Mouse (Mus musculus): ENCODE data around the gene Gm6904. TPM values are rescaled to one million over a fixed set of nuclear protein-coding genes. Genes with fewer than 3 reads are reported as not detected.

Gene Gm6904
- total RNA-seq, 2 experiments from 2014 or later: not detected

DNA sequence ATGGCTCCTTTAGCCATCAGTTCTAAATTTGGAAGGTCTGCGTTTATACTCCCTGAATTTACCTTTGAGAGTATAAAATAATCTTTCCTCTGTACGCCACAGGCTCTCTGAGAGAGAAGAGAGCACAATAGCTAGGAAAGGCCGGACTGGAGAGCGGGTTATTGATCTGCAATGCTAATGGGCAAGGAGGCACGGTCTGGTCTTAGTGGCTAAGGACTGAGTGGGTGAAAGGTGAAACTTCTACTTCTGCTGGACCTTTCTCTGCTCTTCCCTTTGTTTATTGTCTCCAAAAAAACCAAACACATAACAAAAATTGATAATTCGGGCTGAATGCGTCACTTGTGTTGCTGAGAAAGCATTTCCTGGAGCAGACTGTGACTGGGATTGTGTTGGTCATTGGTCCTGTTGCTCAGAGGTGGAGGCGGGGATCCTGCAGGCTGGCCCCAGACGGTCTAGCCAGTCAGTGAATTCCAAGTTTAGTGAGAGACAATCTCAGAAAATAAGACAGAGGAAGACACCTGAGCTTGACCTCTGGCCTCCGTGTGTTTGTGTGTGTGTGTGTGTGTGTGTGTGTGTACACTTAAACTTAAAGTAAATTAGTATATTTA, 53.9 kb downstream of the Gm6904 start:
- no peak for TF ChIP-seq CTCF (IDR thresholded peaks at IDR 0.05)
- intact Hi-C loops (cut with DNase I): loop anchor here (10.0 kb wide), 1 partner anchor 1131 kb away; the partner anchor contains the start of gene Fgf9

GRCm38 (mm10) chr14:59205461-59205860, 54.6 kb downstream of the Gm6904 start:
- no peak overlapping the region for H3K4me3 ChIP-seq
- TF ChIP-seq CTCF (IDR thresholded peaks at IDR 0.05): no peak
- no peak for DNase-seq
- H3K27ac ChIP-seq: no peak overlapping the region
- intact Hi-C loops (cut with DNase I): loop anchor here (10.0 kb wide), 1 partner anchor 1131 kb away; the partner anchor contains the start of gene Fgf9

More for the DNA sequence above, 53.9 kb downstream of the Gm6904 start:
- no peak overlapping the region for H3K4me3 ChIP-seq
- no peak overlapping the region for H3K27ac ChIP-seq
- no peak for DNase-seq

DNA sequence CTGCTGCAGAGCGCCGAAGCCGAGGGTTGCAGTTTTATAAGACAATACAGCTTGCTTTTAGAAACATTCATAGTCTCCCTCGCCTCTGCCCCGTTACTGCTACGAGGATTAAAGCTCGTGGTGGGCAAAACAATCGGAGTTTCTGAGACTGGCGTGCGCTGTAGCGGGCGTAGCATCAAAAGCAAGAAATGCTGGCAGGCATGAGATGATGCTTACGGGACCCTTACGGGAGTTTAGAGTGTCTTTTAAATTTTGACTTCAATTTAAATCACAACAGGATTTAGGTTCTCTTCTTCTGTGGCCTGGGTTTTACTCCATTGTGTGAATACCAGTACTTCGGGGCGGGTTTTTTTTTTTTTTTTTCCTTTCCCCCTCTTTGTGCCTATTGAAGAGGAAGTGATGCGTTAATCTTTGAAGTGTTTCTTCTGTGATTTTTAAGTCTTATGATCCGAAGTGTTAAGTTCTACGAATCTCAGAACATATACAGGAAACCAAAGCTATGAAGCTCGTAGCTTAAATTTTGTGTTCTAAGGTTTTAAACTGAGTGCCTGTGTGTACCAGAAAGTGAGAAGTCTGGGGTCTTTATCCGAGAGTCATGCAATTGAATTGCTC, 58.3 kb downstream of the Gm6904 start:
- DNase-seq: no peak
- intact Hi-C loops (cut with DNase I): loop anchor here (10.0 kb wide), 1 partner anchor 1127 kb away; the partner anchor contains the start of gene Fgf9
- H3K4me3 ChIP-seq: peak overlapping the region; percentile 99
- TF ChIP-seq CTCF (IDR thresholded peaks at IDR 0.05): no peak
- peak overlapping the region; percentile 96 for H3K27ac ChIP-seq

- intact Hi-C loops (cut with DNase I): loop anchor here (10.0 kb wide), 1 partner anchor 1126 kb away; the partner anchor contains the start of gene Fgf9
Measured at GRCm38 (mm10) chr14:59200711-59201603, 59.1 kb downstream of the Gm6904 start, which contains the start of gene Rcbtb1. TSS of gene Rcbtb1 (plus strand) at chr14:59201209.

More at GRCm38 (mm10) chr14:59200711-59201603, 59.1 kb downstream of the Gm6904 start, which contains the start of gene Rcbtb1:
- DNase-seq: peak; percentile 96
- TF ChIP-seq CTCF (IDR thresholded peaks at IDR 0.05): peak; percentile 72
- Histone ChIP-seq H3K4me3 (peak within 1 kb of the TSS; percentile 99), H3K27ac (peak within 1 kb of the TSS; percentile 96)

Other genes starting within 250 kb of the Gm6904 start
- not detected for gene 1700129C05Rik, start 117.3 kb downstream of the Gm6904 start, total RNA-seq (2021)
- not detected for gene Gm5142, start 81.5 kb downstream of the Gm6904 start, total RNA-seq (2021)
- 10 to 100 TPM; 11.1 to 12.7 TPM for gene Rcbtb1, start 59.0 kb downstream of the Gm6904 start, total RNA-seq (2021)
- gene Phf11a, start 37.3 kb upstream of the Gm6904 start, total RNA-seq (2021): not detected
- gene Phf11b, start 81.1 kb upstream of the Gm6904 start, total RNA-seq (2021): under 1 TPM in 1 of 2 experiments, not detected in 1; 0.20 TPM
- gene Phf11d, start 105.3 kb upstream of the Gm6904 start, total RNA-seq (2021): 1 to 10 TPM; 1.1 to 1.9 TPM
- gene Phf11c, start 135.2 kb upstream of the Gm6904 start, total RNA-seq (2021): under 1 TPM; 0.41 to 0.59 TPM
- gene Setdb2, start 180.7 kb upstream of the Gm6904 start, total RNA-seq (2021): 1 to 10 TPM; 5.3 to 6.7 TPM
- gene Cab39l, start 180.8 kb upstream of the Gm6904 start, total RNA-seq (2021): 10 to 100 TPM; 19.7 to 25.4 TPM

Measured in gastrocnemius, adult 2 months (tissue).